Mouse (Mus musculus): ENCODE data around the gene Gm49392. TPM values are rescaled to one million over a fixed set of nuclear protein-coding genes. Genes with fewer than 3 reads are reported as not detected.
"Not testable (repeated sequence)": the region's sequence is repeated elsewhere in the genome, so short reads cannot be mapped to it uniquely, and the experiment has no call there.

Gene Gm49392
- total RNA-seq (2014; fragmentation: Nextera tagmentation) (not detected in 2 replicates), total RNA-seq (2017) (not detected in 2 replicates), polyA plus RNA-seq (2012) (not detected in 2 replicates)

- not testable (repeated sequence) for DNase-seq (ENCODE audit: low spot score); H3K4me3 ChIP-seq (ENCODE audit: low read depth, low read length)
Observed at GRCm38 (mm10) chr13:60896794-60897193, at the start of gene Gm49392. Gene Gm49392, minus strand, starts transcription at chr13:60896894.

GRCm38 (mm10) chr13:60941884-60942283, 45.2 kb upstream of the Gm49392 start, which contains the start of gene Tpbpa:
Gene Tpbpa, minus strand, starts transcription at chr13:60941984.
- not testable (repeated sequence) for H3K4me3 ChIP-seq (ENCODE audit: low read depth, low read length); H3K4me1 ChIP-seq (ENCODE audit: insufficient read depth, low read depth, low read length); DNase-seq (ENCODE audit: low spot score); H3K36me3 ChIP-seq (replicated peaks); H3K27me3 ChIP-seq (ENCODE audit: insufficient read depth, low read length); ATAC-seq (ENCODE audit: extremely low read depth, insufficient number of reproducible peaks, low FRiP score, poor library complexity, severe bottlenecking); H3K9me3 ChIP-seq (replicated peaks)

More at GRCm38 (mm10) chr13:60896794-60897193, at the start of gene Gm49392:
- peaks cover 20% of the 10 kb centered on the region for H3K9me3 ChIP-seq (replicated peaks)
- H3K27me3 ChIP-seq (ENCODE audit: insufficient read depth, low read length); ATAC-seq (ENCODE audit: extremely low read depth, insufficient number of reproducible peaks, low FRiP score, poor library complexity, severe bottlenecking); H3K36me3 ChIP-seq (replicated peaks); H3K4me1 ChIP-seq (ENCODE audit: insufficient read depth, low read depth, low read length): not testable (repeated sequence)

- H3K9me3 ChIP-seq (replicated peaks) = peaks cover 6% of the 10 kb centered on the region; the same call in 1 of the 2 replicates
- no peaks in the 10 kb centered on the region for H3K4me1 ChIP-seq (ENCODE audit: insufficient read depth, low read depth, low read length)
- ATAC-seq (ENCODE audit: extremely low read depth, insufficient number of reproducible peaks, low FRiP score, poor library complexity, severe bottlenecking) (no peak), DNase-seq (ENCODE audit: low spot score) (no peak)
- H3K4me3 ChIP-seq (ENCODE audit: low read depth, low read length) = no peak within 1 kb of the TSS
- no peaks in the 10 kb centered on the region for H3K36me3 ChIP-seq (replicated peaks)
- TF ChIP-seq GATA2 (IDR thresholded peaks at IDR 0.05; ENCODE audit: borderline replicate concordance, low read depth, low read length) = no peak
- no peak for TF ChIP-seq CTCF (IDR thresholded peaks at IDR 0.05; ENCODE audit: low read depth, low read length)
- no peaks in the 10 kb centered on the region for H3K27me3 ChIP-seq (ENCODE audit: insufficient read depth, low read length)
Observed at GRCm38 (mm10) chr13:60936500-60936901, 39.8 kb upstream of the Gm49392 start, which contains the start of the genes Gm49391 and Ctla2a. Gene Gm49391, minus strand, starts transcription at chr13:60936571. Gene Ctla2a, minus strand, starts transcription at chr13:60936625.

GRCm38 (mm10) chr13:60935490-60935889, 38.8 kb upstream of the Gm49392 start, which contains the start of gene Gm49393:
Gene Gm49393, minus strand, starts transcription at chr13:60935590.
- H3K9me3 ChIP-seq (replicated peaks); DNase-seq (ENCODE audit: low spot score); H3K27me3 ChIP-seq (ENCODE audit: insufficient read depth, low read length); H3K4me1 ChIP-seq (ENCODE audit: insufficient read depth, low read depth, low read length); ATAC-seq (ENCODE audit: extremely low read depth, insufficient number of reproducible peaks, low FRiP score, poor library complexity, severe bottlenecking); H3K36me3 ChIP-seq (replicated peaks); H3K4me3 ChIP-seq (ENCODE audit: low read depth, low read length): not testable (repeated sequence)

- not testable (repeated sequence) for H3K36me3 ChIP-seq (replicated peaks); DNase-seq (ENCODE audit: low spot score); H3K27me3 ChIP-seq (ENCODE audit: insufficient read depth, low read length); H3K9me3 ChIP-seq (replicated peaks); ATAC-seq (ENCODE audit: extremely low read depth, insufficient number of reproducible peaks, low FRiP score, poor library complexity, severe bottlenecking); H3K4me3 ChIP-seq (ENCODE audit: low read depth, low read length); H3K4me1 ChIP-seq (ENCODE audit: insufficient read depth, low read depth, low read length)
Observed at GRCm38 (mm10) chr13:60904780-60905179, 8.1 kb upstream of the Gm49392 start, which contains the start of gene Tpbpb. Gene Tpbpb, minus strand, starts transcription at chr13:60904880.

GRCm38 (mm10) chr13:60897328-60897727, 634 bp upstream of the Gm49392 start, which contains the start of gene Ctla2b:
Gene Ctla2b, minus strand, starts transcription at chr13:60897447.
- Histone ChIP-seq H3K27me3 (ENCODE audit: insufficient read depth, low read length) (no peaks in the 10 kb centered on the region), H3K4me1 (ENCODE audit: insufficient read depth, low read depth, low read length) (no peaks in the 10 kb centered on the region), H3K9me3 (replicated peaks) (peaks cover 20% of the 10 kb centered on the region), H3K36me3 (replicated peaks) (no peaks in the 10 kb centered on the region), H3K4me3 (ENCODE audit: low read depth, low read length) (no peak within 1 kb of the TSS)
- no peak for ATAC-seq (ENCODE audit: extremely low read depth, insufficient number of reproducible peaks, low FRiP score, poor library complexity, severe bottlenecking)
- no peak for DNase-seq (ENCODE audit: low spot score)
- no peak for TF ChIP-seq GATA2 (IDR thresholded peaks at IDR 0.05; ENCODE audit: borderline replicate concordance, low read depth, low read length)
- TF ChIP-seq CTCF (IDR thresholded peaks at IDR 0.05; ENCODE audit: low read depth, low read length) = no peak
- no peak for TF ChIP-seq POLR2AphosphoS5 (IDR thresholded peaks at IDR 0.05; ENCODE audit: insufficient replicate concordance, low read depth, low read length)
- no peak for TF ChIP-seq TAL1 (conservative IDR thresholded peaks at IDR 0.05; ENCODE audit: low read depth, low read length)
- no peak for TF ChIP-seq GATA1 (IDR thresholded peaks at IDR 0.05; ENCODE audit: borderline replicate concordance, low read length)

- Histone ChIP-seq H3K27me3 (ENCODE audit: insufficient read depth, low read length) (no peaks in the 10 kb centered on the region), H3K9me3 (replicated peaks) (peaks cover 20% of the 10 kb centered on the region)
- no peak for ATAC-seq (ENCODE audit: extremely low read depth, insufficient number of reproducible peaks, low FRiP score, poor library complexity, severe bottlenecking)
Observed at GRCm38 (mm10) chr13:60895406-60896160, 1.1 kb downstream of the Gm49392 start.

More at GRCm38 (mm10) chr13:60895406-60896160, 1.1 kb downstream of the Gm49392 start:
- no peak for TF ChIP-seq CTCF (IDR thresholded peaks at IDR 0.05; ENCODE audit: low read depth, low read length)
- TF ChIP-seq TAL1 (conservative IDR thresholded peaks at IDR 0.05; ENCODE audit: low read depth, low read length) = no peak
- no peak for TF ChIP-seq GATA1 (IDR thresholded peaks at IDR 0.05; ENCODE audit: borderline replicate concordance, low read length)
- no peak for TF ChIP-seq POLR2AphosphoS5 (IDR thresholded peaks at IDR 0.05; ENCODE audit: insufficient replicate concordance, low read depth, low read length)
- TF ChIP-seq GATA2 (IDR thresholded peaks at IDR 0.05; ENCODE audit: borderline replicate concordance, low read depth, low read length) = no peak
- Histone ChIP-seq H3K4me1 (ENCODE audit: insufficient read depth, low read depth, low read length) (no peaks in the 10 kb centered on the region), H3K4me3 (ENCODE audit: low read depth, low read length) (no peak overlapping the region), H3K36me3 (replicated peaks) (no peaks in the 10 kb centered on the region)
- DNase-seq (ENCODE audit: low spot score) = no peak
